Mouse (Mus musculus) right cerebral cortex, postnatal 4 days (tissue): ENCODE results near the gene Praf2.
"Not testable (repeated sequence)": the region's sequence is repeated elsewhere in the genome, so short reads cannot be mapped to it uniquely, and the experiment has no call there.

Source experiments
- DNase-seq: peaks from one replicate; pipeline ENCODE4 v3.0.0-alpha.2; 2022

Praf2 gene

DNA sequence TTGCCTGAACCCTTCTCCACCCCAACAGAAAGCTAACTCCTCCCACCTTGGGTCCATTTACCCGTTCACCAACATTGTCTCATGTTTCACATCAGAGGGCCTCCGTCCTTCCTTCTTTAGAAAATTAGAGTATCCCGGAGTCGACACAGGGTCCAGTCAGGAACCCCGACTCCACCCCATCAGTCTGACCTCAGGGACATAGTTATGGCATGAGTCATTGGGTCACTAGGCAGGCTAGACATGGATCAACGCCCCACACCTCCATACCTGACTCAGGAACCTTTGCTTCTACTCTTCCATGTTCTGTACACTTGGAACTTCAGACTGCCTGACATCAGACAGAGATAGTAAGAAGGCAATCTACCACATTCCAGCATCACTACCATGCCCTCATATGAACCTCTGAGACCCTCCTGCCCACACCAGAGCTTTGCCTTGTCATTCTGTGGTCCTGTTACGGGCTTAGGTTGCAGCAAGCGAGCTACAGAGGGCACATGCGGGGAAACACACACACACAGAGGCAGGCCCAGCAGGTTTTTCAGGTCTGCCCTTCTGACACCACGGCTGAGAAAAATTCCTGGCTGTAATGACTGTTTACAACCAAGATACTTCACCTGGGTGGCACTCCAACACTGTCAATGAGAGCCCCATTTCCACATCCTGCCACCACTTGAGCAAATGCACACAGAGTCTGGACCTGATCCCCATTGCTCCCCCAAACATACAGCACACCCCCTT, 12.0 kb downstream of the Praf2 start:
- no peak for DNase-seq

DNA sequence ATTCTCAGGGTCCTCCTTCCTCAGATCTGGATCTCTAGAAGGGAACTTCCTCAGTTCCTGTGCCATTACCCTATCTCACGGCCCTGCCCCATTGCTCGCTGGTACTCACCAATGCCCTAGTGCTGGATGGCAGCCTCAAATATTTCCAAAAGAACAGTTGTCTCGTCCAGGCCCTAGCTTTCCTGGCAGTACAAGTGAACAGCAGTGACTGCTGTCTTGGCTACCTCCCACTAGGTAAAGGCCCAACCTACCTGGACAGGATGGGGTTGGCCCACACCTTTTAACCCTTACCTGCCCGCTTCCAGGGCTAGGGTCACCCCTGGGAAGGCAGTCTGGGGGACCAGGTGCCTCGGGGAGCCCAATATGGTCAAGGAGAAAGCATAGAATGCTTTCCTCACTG, 12.9 kb downstream of the Praf2 start:
- no peak for DNase-seq

DNA sequence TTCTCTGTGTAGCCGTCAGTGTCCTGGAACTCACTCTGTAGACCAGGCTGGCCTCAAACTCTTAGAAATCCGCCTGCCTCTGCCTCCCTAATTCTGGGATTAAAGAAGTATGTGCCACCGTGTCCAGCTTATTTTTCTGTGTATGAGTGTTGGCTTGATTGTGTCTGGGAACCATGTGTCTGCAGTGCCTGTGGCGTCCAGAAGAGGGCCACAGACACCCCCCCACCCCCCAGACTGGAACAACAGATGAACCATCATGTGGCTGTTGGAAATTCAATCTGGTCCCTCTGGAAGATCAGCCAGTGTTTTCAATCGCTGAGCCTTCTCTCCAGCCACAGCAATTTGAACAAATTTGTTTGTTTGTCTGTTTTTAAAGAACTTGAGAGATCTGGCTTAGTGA, 15.2 kb downstream of the Praf2 start:
- no peak for DNase-seq

DNA sequence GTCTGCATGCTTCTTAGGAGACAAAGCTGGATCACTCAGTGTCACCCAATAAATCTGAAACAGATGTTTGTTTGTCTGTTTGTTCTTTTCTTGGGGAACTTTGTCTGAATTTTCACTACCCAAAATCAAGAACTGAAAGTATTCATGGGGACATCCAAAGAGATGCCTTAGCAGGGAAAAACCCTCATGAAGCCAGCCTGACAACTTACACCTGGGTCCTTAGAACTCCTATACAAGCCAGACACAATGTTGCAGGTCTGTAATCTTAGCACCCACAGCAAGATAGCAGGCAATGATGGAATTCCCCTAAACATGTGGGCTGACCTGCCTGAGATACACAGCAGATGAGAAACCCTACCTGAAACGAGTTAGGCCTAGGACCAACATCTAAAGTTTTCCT, 16.7 kb downstream of the Praf2 start:
- DNase-seq = no peak

DNA sequence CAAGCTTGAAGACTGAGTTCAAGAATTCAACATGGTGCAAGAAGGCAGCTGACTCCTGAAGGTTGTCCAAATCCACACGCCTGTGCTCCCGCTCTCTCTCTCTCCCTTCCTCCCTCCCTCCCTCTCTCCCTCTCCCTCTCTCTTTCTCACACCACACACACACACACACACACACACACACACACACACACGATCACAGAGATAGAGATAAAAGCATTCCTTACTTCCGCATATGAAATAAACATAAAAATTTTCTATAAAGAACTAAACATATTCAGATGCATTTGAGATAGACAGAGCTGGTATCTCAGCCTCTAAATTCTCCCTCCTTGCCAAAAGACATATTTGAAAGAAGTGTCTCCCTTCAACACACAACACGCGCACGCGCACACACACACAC, 17.2 kb downstream of the Praf2 start:
- DNase-seq = no peak

DNA sequence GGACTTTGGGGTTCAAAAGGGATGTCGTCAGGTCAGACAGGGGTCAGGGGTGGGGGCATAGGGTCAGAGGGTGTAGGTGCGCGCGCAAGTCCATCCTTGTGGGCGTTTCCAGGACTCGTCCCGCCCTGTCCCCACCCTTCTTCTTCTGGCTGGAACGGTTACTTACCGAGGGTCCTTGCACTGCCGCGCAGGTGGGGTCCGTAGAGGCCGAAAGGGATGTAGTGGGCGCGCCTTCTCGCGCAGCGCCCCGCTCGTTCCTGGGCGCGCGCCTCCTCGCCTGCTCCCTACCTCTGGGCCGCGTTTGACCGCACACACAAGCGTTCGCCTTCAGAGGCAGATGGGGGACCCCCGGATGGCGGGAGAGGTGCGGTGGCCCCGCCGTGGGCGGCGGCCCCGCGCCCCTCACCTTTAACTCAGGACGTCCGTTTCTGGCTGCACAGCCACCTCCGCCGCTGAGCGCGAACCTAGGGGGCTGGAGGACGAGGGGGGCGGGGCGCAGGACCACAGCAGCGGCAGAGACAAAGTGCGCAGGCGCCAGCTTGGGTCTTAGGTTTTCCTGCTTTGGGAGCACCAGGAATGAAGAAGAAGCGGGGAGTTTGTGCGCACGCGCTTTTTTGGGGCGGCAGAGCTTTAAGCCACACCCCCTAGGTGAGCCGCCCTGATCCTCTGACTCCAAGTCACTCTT, 22.3 kb downstream of the Praf2 start, which contains the start of gene Ccdc120:
Gene Ccdc120, minus strand, starts transcription at position 474 of the 685 bp plus-strand sequence.
- DNase-seq = peak; percentile 83

DNA sequence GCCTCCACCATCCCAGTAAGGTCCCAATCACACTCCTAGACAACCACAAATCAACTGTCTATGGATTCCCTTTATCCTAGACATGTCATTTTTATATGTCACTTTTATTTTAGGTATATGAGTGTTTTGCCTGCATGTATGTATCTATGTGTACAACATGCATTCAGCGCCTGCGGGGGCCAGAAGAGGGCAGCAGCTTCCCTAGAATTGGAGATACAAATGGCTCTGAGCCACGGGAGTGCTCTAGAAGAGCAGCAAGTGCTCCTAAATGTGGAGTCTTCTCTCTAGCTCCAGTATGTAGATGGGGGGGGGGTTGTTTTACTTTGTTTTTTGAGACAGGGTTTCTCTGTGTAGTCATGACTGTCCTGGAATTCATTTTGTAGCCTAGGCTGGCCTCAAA, 25.4 kb downstream of the Praf2 start:
- DNase-seq = not testable (repeated sequence)

DNA sequence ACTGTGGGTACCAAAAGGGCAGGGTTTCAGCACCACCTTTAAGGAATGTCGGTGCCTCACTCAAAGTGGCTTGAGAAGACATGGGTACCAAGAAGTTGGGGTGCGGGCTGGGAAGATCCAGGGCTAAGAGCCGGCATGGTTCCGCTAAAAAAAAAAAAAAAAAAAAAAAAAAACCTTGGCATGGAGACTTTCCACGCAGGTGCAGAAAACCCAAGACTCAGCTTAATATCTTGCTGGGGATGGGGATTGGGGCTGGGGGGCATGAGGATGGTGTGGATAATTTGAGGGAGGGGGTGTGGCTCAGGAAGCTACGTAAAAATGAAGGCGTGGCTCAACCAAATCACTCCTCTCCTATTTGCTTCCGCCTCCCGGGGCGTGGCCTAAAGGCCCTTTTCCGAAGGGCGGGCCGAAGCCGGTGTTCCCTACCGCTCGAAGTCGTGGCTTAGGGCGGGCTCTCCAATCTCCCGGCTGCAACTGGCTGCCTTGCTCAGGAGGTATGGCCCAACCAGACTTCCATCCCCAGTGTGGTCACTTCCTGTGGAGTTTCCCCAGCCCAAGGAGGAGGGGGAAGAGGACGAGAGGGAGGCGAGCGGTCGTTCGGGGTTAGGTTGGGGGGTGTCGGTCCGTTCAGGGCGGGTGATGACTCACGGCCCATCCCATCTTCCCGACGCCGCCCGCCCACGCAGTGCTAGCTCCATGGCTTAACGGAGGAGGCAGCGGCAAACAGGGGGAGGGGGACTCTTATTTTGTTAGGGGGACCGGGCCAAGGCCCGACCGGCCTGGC, 34.1 kb downstream of the Praf2 start, which contains the start of gene Tfe3:
Gene Tfe3, plus strand, starts transcription at position 424 of the 784 bp plus-strand sequence.
- peak; percentile 78 for DNase-seq

DNA sequence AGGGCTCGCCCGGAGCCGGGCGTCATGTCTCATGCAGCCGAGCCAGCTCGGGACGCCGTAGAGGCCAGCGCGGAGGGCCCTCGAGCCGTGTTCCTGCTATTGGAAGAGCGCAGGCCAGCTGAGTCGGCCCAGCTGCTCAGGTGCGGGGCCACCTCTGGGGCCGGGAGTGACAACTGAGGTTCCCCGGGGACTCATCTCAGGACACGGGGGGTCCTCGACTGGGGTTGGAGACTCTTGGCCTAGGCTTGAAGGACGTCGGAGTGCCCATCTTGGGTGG, 34.6 kb downstream of the Praf2 start:
- DNase-seq = no peak

DNA sequence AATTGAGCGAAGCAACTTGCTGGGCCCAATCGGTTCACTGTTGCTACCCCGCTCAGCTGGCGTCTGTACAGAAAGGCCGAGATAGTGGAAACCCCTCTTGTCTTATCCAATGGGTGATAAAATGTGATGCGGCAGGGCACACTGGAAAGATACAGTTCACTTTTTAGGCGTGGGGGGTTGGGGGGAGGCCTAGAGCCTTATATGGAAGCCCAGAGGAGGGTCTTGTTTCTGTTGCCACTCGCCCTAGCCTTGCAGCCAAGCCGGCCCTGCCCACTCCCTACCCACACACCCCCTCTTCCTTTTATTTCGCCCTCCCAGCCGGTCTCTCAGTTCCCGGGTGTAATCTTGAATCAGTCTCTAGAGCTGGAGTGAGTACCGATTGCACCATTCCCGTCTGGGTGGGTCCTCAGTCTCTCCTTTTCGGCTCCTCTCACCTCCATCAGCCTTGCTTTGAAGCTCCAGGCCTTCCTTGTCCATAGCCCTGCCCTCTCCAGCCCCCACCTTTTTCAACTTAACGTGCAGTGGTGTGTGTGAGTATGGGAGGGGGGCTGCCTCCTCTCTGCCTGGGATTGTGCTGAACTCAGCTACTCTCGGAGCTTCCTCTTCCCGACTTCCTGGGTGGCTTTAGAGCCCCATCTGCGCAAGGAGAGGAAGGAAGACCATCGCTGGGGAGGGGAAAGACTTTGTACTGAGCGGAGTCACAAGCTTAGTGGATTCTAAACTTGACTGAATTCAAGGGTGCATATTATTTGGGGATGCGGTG, 35.6 kb downstream of the Praf2 start:
- no peak for DNase-seq

DNA sequence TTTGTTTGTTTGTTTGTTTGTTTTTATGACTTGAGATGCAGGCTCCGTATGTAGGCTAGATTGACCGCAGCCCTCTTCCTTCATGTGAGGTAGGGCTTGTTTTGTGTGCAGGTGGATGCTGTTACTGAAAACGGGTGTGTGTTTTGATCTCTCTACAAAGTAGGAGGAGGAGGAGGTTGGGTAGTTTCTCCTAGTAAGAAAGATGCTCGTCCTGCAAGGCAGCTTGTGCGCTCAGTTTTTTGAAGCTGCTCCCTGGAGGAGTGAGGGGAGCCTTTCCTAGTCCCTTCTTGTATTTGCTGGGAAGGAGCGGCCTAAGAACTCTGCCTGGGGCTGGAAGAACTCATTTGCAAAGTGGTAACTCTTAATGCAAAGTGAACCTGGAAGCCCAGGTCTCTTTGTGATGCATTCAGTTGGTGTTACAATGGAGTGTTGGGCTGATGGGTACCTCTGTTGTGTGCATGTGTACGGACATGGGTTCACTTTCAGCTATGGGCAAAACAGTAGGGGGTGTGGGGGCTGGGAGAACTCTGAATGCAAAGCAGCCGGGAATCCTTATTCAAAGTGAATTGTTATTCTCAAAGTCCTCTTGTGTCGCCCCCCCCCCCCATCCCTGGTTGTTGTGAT, 36.5 kb downstream of the Praf2 start:
- no peak for DNase-seq

DNA sequence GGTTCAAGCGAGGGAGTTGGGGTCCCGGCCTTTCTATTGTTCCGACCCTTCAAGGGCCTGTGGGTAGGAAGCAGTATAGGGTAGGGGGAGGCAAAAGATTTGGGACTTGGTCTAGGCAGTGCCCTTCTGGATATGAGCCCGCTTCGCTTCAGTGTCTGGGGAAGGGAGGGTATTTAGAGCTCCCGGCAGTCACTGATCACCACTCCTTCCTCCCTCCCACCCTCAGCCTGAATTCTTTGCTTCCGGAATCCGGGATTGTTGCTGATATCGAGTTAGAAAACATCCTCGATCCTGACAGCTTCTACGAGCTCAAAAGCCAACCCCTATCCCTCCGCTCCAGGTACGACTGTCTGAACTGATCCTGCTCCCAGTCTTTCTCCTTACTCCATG, 37.0 kb downstream of the Praf2 start:
- no peak for DNase-seq

DNA sequence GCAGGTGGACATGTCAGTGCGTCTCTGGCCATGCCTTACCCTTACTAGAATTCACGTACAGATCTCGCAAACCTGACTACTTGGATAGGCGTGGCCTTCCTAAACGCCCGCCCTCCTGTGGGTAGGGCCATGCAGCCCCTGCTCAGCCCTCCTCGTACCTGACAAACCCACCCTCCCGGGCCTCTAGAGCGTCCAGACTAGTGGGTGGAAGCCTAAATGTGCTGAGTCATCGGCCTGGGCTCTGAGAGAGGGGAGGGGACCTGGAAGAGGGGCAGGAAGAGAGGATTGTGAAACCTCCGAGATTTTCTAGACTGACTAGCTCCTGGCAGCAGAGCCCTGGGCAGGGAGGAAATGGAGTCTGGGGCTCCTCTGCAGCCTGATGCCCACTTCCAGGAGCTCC, 37.5 kb downstream of the Praf2 start:
- DNase-seq = no peak

DNA sequence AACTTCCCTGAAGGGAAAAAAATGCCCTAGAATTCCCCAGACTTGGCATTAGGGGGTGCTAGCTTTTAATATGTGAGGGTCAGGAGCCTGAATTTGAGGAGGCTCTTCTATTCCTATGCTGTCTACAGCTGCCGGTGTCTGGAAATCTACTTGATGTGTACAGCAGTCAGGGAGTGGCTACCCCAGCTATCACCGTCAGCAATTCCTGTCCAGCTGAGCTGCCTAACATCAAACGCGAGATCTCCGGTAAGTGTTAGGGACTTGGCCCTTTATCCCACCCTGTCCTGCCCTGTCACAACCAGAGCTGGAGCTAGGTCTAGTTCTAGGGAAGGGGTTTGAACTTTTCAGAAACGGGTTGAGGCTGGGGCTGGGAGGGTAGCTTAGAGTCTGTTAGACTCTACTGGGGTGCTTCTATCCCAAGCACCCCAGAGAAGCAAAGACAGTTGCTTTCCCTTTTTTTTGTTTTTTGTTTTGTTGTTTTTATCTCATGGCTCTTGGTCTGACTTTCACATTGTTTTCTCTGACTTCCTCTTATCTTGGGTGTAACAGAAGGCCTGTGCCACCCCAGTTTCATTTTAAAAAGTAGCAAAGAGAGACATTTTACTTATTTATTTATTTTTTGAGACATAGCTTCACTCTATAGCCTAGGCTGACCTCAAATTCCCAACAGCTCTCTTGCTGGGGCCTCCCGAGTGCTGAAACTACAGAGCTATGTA, 41.2 kb downstream of the Praf2 start:
- DNase-seq = no peak

DNA sequence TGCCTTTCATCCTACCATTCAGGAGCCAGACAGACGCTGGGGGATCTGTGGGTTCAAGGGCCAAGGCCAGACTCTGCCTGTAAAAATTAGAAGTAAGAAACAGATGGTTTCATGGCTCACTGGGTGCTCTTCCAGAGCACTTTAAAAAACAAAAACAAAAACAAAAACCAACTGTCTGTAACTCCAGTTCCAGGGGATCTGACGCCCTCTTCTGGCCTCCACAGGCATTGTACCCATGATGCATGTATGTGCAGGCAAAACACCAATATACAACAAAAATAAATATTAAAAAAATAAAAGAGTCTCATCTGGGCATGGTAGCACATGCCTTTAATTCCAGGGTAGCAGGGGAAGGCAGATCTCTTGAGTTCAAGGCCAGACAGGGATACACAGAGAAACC, 44.5 kb downstream of the Praf2 start:
- no peak for DNase-seq

DNA sequence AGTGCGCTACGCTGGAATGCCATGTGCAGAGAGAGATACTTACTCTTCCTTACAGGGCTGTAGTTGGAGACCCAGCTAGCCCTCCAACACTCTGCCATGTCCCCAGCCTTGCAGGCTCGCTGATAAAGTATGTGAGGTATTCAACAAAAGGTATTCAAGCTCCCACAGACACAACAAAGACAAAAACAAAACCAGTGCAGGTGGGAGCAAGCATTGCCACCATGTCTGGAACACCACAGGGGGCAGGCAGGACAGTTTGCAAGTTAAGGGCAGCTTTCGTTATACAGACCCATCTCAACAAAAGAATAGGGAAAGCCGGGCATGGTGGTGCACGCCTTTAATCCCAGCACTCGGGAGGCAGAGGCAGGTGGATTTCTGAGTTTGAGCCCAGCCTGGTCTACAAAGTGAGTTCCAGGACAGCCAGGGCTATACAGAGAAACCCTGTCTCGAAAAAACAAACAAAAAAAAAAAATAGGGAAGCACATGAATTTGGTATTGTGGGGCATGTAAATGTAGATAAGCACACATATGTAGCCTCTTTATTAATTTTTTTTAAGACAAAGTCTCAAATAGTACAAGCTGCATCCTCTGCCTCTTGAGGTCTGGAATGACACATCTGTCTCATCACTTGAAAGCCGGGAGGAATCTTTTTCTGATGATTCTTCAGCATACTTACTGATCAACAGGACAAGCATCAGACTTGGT, 47.4 kb downstream of the Praf2 start:
- DNase-seq = no peak

DNA sequence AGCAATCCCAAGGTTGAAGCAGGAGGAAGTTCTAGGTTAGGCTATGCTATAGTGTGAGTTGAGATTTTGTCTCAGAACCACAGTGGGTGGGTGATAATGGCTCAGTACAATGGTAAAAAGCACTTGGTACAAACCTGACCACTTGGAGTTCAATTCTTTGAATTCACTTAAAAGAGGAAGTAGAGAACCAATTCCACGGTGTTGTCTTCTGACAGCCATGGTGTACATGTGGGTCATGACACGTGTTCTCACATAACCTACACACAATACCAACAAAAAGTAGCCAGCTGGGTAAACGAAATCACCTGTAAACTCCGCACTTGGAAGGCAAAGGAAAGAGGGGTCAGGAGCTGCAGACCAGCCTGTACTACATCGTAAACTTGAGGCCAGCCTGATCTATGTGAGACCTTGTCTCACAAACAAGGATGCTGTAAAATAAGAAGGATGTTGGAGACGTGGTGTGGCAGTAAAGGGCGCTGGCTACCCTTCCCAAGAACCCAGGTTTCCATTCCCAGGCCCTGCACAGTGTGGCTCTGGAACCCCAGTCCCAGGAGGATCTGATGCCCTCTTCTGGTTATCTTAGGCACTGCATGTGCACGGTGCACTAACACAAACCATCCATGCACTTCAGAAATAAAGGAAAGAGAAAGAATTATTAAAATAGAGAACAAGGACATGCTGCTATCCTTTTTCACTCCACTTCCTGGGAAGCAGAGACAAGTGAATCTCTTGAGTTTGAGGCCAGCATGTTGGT, 48.3 kb downstream of the Praf2 start:
- peak; percentile 54 for DNase-seq

DNA sequence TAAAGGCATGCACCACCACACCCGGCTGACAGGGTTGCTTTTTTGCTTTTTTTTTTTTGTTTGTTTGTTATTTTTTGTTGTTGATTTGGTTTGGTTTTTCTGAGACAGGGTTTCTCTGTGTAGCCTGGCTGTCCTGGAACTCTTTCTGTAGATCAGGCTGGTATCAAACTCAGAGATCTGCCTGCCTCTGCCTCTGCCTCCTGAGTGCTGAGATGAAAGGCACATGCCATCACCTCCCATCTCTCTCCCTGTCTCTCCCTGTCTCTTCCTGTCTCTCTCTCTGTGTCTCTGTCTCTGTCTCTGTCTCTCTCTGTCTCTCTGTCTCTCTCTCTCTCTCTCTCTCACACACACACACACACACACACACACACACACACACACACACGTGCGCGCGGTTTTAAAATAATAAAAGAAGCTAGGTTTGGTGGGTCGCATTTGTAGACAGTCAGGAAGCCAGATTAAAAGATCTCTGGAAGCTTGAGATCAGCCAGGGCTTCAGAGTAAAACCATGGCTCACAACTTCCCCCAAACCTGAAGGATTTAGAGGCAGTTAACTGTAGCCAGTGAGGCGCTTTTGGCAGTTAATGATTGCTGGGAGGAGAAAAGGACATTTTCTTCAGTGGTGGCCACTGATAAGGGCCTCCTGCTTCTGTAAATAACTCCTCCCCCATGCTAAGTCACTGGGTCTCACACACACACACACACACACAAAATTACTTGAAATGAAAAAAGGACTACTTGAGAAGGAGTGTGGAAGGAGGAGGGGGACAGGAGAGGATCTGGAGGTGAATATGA, 50.4 kb downstream of the Praf2 start:
- no peak for DNase-seq

DNA sequence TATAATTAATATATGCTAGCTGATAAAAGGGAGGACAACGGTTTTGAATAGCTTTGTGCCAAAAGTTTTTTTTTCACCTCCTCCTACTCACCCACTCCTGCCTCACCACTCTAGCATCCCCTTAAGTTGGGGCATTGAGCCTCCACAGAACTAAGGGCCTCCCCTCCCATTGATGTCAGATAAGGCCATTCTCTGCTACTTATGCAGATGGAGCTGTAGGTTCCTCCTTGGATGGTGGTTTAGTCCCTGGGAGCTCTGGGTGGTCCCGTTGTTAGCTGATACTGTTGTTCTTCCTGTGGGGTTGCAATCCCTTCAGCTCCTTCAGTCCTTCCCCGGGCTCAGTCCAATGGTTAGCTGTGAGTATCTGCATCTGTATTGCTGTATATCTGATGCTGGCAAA, 51.1 kb downstream of the Praf2 start:
- DNase-seq = no peak
